Mouse (Mus musculus) forebrain, embryonic 14.5 days (tissue): ENCODE data around the gene Wdr11. TPM values are rescaled to one million over a fixed set of nuclear protein-coding genes. Genes with fewer than 3 reads are reported as not detected.
A peak's percentile ranks its signal among the peaks of the same experiment; 100 is the strongest.

ENCODE experiments used
- ATAC-seq: fragments of 200-750 bp; cut with Nextera tagmentation; 2 replicates; pipeline ENCODE4 v1.8.0; 2017; ENCODE audit warnings: mild to moderate bottlenecking, moderate library complexity
- DNase-seq: peaks from one replicate; pipeline ENCODE4 v3.0.0-alpha.2; 2015; ENCODE audit warnings: low spot score
- H3K27ac ChIP-seq: fragments of 300-500 bp; sonication (generic); 2 replicates; pipeline ENCODE4 v1.5.1; 2014; ENCODE audit warnings: low read depth, mild to moderate bottlenecking, control low read depth, low read length, moderate library complexity
- H3K27me3 ChIP-seq: fragments of 300-500 bp; sonication (generic); replicated peaks from 2 replicates; pipeline ENCODE4 v1.6.1; 2014; ENCODE audit warnings: low read length, control low read depth, mixed read lengths; ENCODE audit not compliant: control insufficient read depth, insufficient read depth
- H3K36me3 ChIP-seq: fragments of 300-500 bp; sonication (generic); 2 replicates; pipeline ENCODE4 v1.6.1; 2014; ENCODE audit warnings: low read length, control low read depth; ENCODE audit not compliant: control insufficient read depth, insufficient read depth
- H3K4me1 ChIP-seq: fragments of 300-500 bp; sonication (generic); 2 replicates; pipeline ENCODE4 v1.6.1; 2014; ENCODE audit warnings: antibody characterized with exemption, low read length, control low read depth; ENCODE audit not compliant: control insufficient read depth, insufficient read depth
- H3K4me2 ChIP-seq: fragments of 300-500 bp; sonication (generic); 2 replicates; pipeline ENCODE4 v1.6.1; 2014; ENCODE audit warnings: mild to moderate bottlenecking, control low read depth, low read length
- H3K4me3 ChIP-seq: fragments of 300-500 bp; sonication (generic); 2 replicates; pipeline ENCODE4 v1.5.1; 2014; ENCODE audit warnings: low read depth, low read length, control low read depth
- H3K9ac ChIP-seq: fragments of 300-500 bp; sonication (generic); 2 replicates; pipeline ENCODE4 v1.6.1; 2014; ENCODE audit warnings: mild to moderate bottlenecking, low read length, control low read depth, moderate library complexity
- H3K9me3 ChIP-seq: fragments of 300-500 bp; sonication (generic); replicated peaks from 2 replicates; pipeline ENCODE4 v1.6.1; 2016; ENCODE audit warnings: low read length, control low read depth, mixed read lengths; ENCODE audit not compliant: control insufficient read depth
- WGBS: fragments of 180-500 bp; shearing (Covaris S2); extraction: QIAGEN DNeasy Blood & Tissue Kit; methylation state at CpG from one replicate; pipeline ENCODE4 v1.1.7; 2014; 5-methylcytosine and 5-hydroxymethylcytosine counted together
- polyA plus RNA-seq: library from polyadenylated mRNA; unstranded; fragments of >200 nt; fragmentation: Nextera tagmentation; extraction: Ambion mirVana; gene quantifications from 2 replicates; pipeline ENCODE4 v1.2.1, GENCODE M21; 2014

The Wdr11 gene
- polyA plus RNA-seq, 1 experiment from 2014 or later, result 35.6 TPM

- H3K27me3 ChIP-seq, result no peaks in the 10 kb centered on the region
- no peak overlapping the region for H3K4me2 ChIP-seq
- no peak overlapping the region for H3K4me3 ChIP-seq
- DNase-seq, result no peak
- peaks cover 26% of the 10 kb centered on the region for H3K4me1 ChIP-seq
- H3K9ac ChIP-seq, result no peak overlapping the region
- no peaks in the 10 kb centered on the region for H3K9me3 ChIP-seq
- WGBS, result 88% methylated on average over 8 of the region's 8 CpGs
- H3K36me3 ChIP-seq, result no peaks in the 10 kb centered on the region
- no peak for ATAC-seq
- H3K27ac ChIP-seq, result no peak overlapping the region
Observed at GRCm38 (mm10) chr7:129659755-129660154, 68.1 kb downstream of the Wdr11 start.

GRCm38 (mm10) chr7:129660546-129660945, 68.9 kb downstream of the Wdr11 start:
- Histone ChIP-seq H3K4me2 (no peak overlapping the region), H3K27ac (no peak overlapping the region), H3K36me3 (no peaks in the 10 kb centered on the region), H3K9me3 (no peaks in the 10 kb centered on the region), H3K9ac (no peak overlapping the region), H3K4me3 (no peak overlapping the region), H3K4me1 (peaks cover 18% of the 10 kb centered on the region), H3K27me3 (no peaks in the 10 kb centered on the region)
- DNase-seq, result no peak
- ATAC-seq, result no peak
- WGBS, result 88% methylated on average over 9 of the region's 9 CpGs

DNA sequence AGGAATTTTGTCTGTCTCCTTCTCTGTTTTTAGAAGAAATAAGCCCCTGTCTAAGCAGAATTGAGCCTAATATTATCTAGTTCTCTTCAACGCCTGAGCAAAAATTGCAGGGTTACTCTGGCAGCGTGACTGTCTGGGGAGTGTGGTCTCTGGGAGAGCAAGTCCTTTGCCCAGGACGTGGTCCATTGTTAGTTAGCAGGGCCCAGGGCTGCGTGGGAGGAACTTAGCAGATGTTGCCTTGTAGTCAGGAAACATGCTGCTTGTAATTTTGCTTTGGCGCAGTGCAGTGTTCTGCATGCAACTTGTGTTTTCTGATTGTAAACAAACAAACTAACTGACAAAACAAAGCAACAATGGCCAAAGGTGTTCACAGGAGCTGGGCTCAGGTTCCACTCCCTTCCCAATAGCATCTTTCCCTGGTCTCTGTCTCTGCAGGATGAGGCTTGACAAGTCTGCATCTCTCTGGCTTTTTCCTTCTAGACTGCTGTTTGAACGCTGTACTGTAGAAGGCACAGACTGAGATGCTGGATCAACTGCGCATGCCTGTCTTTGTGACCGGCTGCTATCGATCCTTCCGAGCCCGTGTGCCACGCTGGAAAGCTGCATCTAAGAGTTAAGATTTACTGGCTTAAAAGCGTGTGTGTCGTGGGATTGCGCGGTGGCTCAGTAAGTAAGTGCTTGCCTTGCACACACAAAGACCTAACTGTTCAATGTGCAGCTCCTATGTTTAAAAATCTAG, 70.6 kb downstream of the Wdr11 start:
- Histone ChIP-seq H3K9ac (no peak overlapping the region), H3K4me1 (peaks cover 13% of the 10 kb centered on the region), H3K36me3 (no peaks in the 10 kb centered on the region), H3K4me2 (no peak overlapping the region), H3K27me3 (no peaks in the 10 kb centered on the region), H3K27ac (no peak overlapping the region), H3K9me3 (no peaks in the 10 kb centered on the region), H3K4me3 (no peak overlapping the region)
- ATAC-seq (no peak), DNase-seq (no peak)
- WGBS, result 64% methylated on average over 16 of the region's 16 CpGs

DNA sequence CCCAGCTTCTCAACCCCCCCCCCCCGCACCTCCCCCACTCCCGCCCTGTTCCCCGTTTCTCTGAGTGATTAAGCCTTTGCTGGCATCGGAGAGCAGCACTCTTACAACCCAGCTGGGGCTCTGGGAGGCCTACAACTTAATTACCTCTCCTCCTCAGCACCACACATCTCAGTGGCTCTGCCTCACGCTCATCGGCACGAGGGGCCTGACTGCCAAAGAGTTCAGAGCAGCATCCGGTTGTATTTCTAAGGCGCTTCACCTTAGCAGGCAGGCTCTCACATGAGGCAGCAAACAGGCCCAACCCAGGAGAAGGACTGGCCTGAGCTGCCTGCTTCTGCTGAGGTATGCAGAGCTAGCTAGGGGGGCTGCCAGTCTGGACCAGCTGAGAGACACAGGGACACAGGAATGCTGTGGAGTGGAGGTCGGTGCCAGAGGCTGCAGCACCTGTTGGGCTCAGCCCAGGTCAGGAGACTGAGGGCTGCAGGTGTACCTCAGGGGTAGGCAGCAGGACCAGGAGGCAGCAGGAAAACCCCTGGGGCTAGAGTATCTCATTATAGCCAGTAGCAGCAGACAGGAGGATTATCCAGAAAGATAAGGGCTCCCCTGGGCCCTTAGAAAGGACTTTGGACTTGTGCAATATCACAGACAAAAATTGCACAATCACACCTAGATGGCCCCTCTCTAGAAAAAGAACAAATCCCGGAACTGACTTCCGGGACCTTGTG, 72.3 kb downstream of the Wdr11 start:
- H3K9ac ChIP-seq, result peak overlapping the region; percentile 29; the same call in 1 of the 2 replicates
- peak; percentile 55 for ATAC-seq
- H3K27me3 ChIP-seq, result no peaks in the 10 kb centered on the region

GRCm38 (mm10) chr7:129665411-129665810, 73.7 kb downstream of the Wdr11 start:
- Histone ChIP-seq H3K27ac (no peak overlapping the region), H3K36me3 (no peaks in the 10 kb centered on the region), H3K27me3 (no peaks in the 10 kb centered on the region), H3K9me3 (no peaks in the 10 kb centered on the region), H3K4me1 (peaks cover 12% of the 10 kb centered on the region), H3K4me2 (no peak overlapping the region), H3K4me3 (no peak overlapping the region), H3K9ac (no peak overlapping the region)
- WGBS, result 92% methylated on average over 3 of the region's 3 CpGs
- ATAC-seq (no peak), DNase-seq (no peak)

More for the DNA sequence above, 72.3 kb downstream of the Wdr11 start:
- Histone ChIP-seq H3K9me3 (no peaks in the 10 kb centered on the region), H3K36me3 (no peaks in the 10 kb centered on the region), H3K4me1 (peaks cover 13% of the 10 kb centered on the region), H3K4me3 (no peak overlapping the region), H3K4me2 (no peak overlapping the region), H3K27ac (no peak overlapping the region)
- peak; percentile 70 for DNase-seq
- 22% methylated on average over 12 of the region's 12 CpGs for WGBS

DNA sequence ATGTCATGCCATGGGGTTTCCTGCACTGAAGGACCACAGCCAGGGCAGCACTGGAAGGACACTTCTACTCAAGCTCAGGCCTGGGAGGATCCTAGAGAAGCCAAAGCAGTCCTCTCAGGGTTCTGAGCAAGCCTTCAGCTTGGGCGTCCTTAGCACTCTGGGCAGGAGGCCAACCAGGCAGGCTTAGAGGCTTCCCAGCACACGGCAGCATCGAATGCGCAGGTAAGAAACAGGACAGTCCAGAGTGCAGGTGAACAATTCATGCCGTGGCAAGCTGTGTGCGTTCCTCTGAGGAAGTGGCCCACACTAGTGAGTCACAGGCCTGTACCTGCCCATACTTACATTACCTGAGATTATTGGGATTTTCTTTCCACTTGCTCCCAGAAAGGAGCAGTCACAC, 74.3 kb downstream of the Wdr11 start:
- Histone ChIP-seq H3K36me3 (no peaks in the 10 kb centered on the region), H3K4me3 (no peak overlapping the region), H3K4me2 (no peak overlapping the region), H3K9me3 (no peaks in the 10 kb centered on the region), H3K27ac (no peak overlapping the region), H3K4me1 (peaks cover 9% of the 10 kb centered on the region), H3K27me3 (no peaks in the 10 kb centered on the region), H3K9ac (no peak overlapping the region)
- WGBS, result 77% methylated on average over 6 of the region's 6 CpGs
- no peak for ATAC-seq
- DNase-seq, result no peak

DNA sequence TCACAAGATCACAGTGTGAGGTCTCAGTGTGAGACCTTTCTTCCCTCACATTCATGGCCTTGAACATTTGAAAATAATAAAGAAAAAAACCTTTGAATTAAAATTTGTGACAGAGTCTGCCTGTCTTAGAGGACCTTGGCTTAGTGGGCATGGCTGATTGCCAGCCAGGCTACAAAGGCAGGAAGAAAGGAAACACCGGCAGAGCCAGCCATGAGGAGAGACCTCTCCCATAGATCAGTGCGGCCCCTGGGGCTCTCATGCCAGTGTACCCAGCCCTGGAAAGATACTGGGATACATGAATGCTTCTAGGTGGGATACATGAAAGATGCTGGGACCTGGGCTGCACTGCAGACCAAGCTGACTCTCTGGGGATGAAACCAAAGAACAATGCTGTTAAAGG, 74.9 kb downstream of the Wdr11 start:
- Histone ChIP-seq H3K9me3 (no peaks in the 10 kb centered on the region), H3K4me2 (no peak overlapping the region), H3K4me3 (no peak overlapping the region), H3K27me3 (no peaks in the 10 kb centered on the region), H3K9ac (no peak overlapping the region), H3K36me3 (no peaks in the 10 kb centered on the region), H3K4me1 (peaks cover 9% of the 10 kb centered on the region), H3K27ac (no peak overlapping the region)
- no peak for DNase-seq
- 39% methylated on average over 2 of the region's 2 CpGs for WGBS
- no peak for ATAC-seq

- H3K9me3 ChIP-seq, result no peaks in the 10 kb centered on the region
- 94% methylated on average over 10 of the region's 10 CpGs for WGBS
- H3K27me3 ChIP-seq, result no peaks in the 10 kb centered on the region; the same call in 1 of the 2 replicates
- no peak overlapping the region for H3K4me2 ChIP-seq
- H3K4me3 ChIP-seq, result no peak overlapping the region
- DNase-seq (no peak), ATAC-seq (no peak)
- no peak overlapping the region for H3K27ac ChIP-seq
- no peaks in the 10 kb centered on the region for H3K36me3 ChIP-seq
- H3K4me1 ChIP-seq, result peaks cover 2% of the 10 kb centered on the region; the same call in 1 of the 2 replicates
- no peak overlapping the region for H3K9ac ChIP-seq
Observed at GRCm38 (mm10) chr7:129670280-129670679, 78.6 kb downstream of the Wdr11 start.
